Mouse (Mus musculus) brain, embryonic 14.5 days (tissue): Measurements from ENCODE around the gene Cox17.

Experiments used
- CTCF ChIP-seq: fragments of 200-500 bp; IDR thresholded peaks from 2 replicates; pipeline ENCODE4 v1.5.1; 2012; ENCODE audit warnings: inconsistent platforms, mild to moderate bottlenecking, moderate library complexity, borderline replicate concordance; ENCODE audit not compliant: insufficient read depth, insufficient read length; ENCODE audit errors: extremely low read depth
- POLR2A ChIP-seq: fragments of 200-500 bp; IDR thresholded peaks from 2 replicates; pipeline ENCODE4 v1.6.1; 2012; ENCODE audit warnings: mild to moderate bottlenecking, inconsistent platforms, borderline replicate concordance; ENCODE audit not compliant: poor library complexity, insufficient read depth, insufficient read length, severe bottlenecking; ENCODE audit errors: extremely low read depth

- TF ChIP-seq CTCF (no peak), POLR2A (no peak)
Measured at GRCm38 (mm10) chr16:38368336-38368735, 21.5 kb downstream of the Cox17 start.
